Mouse (Mus musculus) E14TG2a.4 (cell line): ENCODE measurements at regions not wholly inside any gene's neighbourhood (a gene's known extent, or its start where the extent isn't known, plus 50 kb on each side); places are given as distances from the start of the nearest gene placed in this dataset.

Experiments
- H3K27me3 ChIP-seq: 2 replicates; pipeline ENCODE4 v1.6.1; 2014; ENCODE audit warnings: low read length, control low read depth; ENCODE audit not compliant: insufficient read depth
- H3K36me3 ChIP-seq: 2 replicates; pipeline ENCODE4 v1.6.1; 2014; ENCODE audit warnings: low read length, control low read depth; ENCODE audit not compliant: insufficient read depth
- H3K4me1 ChIP-seq: replicated peaks from 2 replicates; pipeline ENCODE4 v1.6.1; 2014; ENCODE audit warnings: low read depth, low read length, control low read depth
- H3K4me3 ChIP-seq: replicated peaks from 2 replicates; pipeline ENCODE4 v1.5.1; 2014; ENCODE audit warnings: mild to moderate bottlenecking, low read length
- H3K9me3 ChIP-seq: 2 replicates; pipeline ENCODE4 v1.6.1; 2014; ENCODE audit warnings: low read length, control low read depth
- CTCF ChIP-seq: conservative IDR thresholded peaks from 2 replicates; pipeline ENCODE4 v1.5.1; 2014; ENCODE audit warnings: low read length
- NANOG ChIP-seq: IDR thresholded peaks from 2 replicates; pipeline ENCODE4 v1.6.1; 2014; ENCODE audit warnings: borderline replicate concordance, low read length, mixed read lengths
- POU5F1 ChIP-seq: IDR thresholded peaks from 2 replicates; pipeline ENCODE4 v1.6.1; 2014; ENCODE audit warnings: low read length, borderline replicate concordance

DNA sequence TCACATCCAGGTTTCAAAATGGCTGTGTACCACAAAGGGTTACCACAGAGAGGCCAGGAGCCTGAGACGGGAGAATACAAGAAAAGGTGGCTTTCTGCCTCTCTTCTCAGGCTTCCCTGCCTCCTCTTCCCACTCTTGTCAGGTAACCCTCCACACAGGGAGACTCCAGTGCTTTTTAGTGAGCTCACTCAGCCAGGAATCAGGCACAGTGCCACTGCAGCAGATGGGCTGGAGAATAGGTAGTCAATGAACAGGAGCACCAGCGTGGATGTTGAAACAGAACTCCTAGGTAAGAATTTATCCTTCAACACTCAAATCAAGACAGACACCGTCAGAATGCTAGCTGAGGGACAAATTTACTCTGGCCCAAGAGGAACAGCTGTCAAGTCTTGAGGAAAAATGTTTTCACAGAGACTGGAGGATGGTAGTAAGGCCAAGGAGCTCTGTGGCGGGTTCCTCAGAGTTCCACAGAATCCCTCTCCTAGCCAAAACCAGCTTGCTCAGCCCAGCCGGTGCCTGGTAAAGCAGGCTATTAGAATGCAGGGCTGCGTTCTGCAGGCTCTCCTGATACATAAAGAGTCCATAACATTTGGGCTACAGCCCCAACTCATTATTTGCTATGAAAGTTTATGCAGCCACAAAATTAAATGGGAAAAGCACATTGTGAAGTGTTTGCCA lies 117.0 kb upstream of the Gm10306 start:
- no peaks in the 10 kb centered on the region for H3K27me3 ChIP-seq
- H3K36me3 ChIP-seq: no peaks in the 10 kb centered on the region
- no peak for TF ChIP-seq NANOG
- TF ChIP-seq CTCF: no peak
- no peak for TF ChIP-seq POU5F1

GRCm38 (mm10) chr4:94446604-94447003 lies 109.7 kb upstream of the Gm10306 start:
- Histone ChIP-seq H3K4me1 (no peaks in the 10 kb centered on the region), H3K27me3 (no peaks in the 10 kb centered on the region), H3K4me3 (no peak overlapping the region), H3K9me3 (peaks cover 18% of the 10 kb centered on the region), H3K36me3 (no peaks in the 10 kb centered on the region)
- TF ChIP-seq CTCF (no peak), NANOG (no peak), POU5F1 (no peak)

More for the DNA sequence above, 117.0 kb upstream of the Gm10306 start:
- Histone ChIP-seq H3K4me1 (no peaks in the 10 kb centered on the region), H3K9me3 (peaks cover 5% of the 10 kb centered on the region), H3K4me3 (no peak overlapping the region)
